Mouse (Mus musculus) stomach, postnatal 0 days (tissue): ENCODE measurements around the gene Serf2. TPM values are rescaled to one million over a fixed set of nuclear protein-coding genes. Genes with fewer than 3 reads are reported as not detected.

Experiments used
- ATAC-seq: fragments of 200-750 bp; cut with Nextera tagmentation; 2 replicates; pipeline ENCODE4 v1.8.0; 2017; ENCODE audit not compliant: low FRiP score, low TSS enrichment
- DNase-seq: peaks from one replicate; pipeline ENCODE4 v3.0.0-alpha.2; 2016; ENCODE audit warnings: low spot score
- H3K27ac ChIP-seq: fragments of 300-500 bp; sonication (generic); replicated peaks from 2 replicates; pipeline ENCODE4 v1.5.1; 2014; ENCODE audit warnings: mild to moderate bottlenecking, control low read depth
- H3K27me3 ChIP-seq: fragments of 300-500 bp; sonication (generic); 2 replicates; pipeline ENCODE4 v1.6.1; 2014; ENCODE audit warnings: low read length; ENCODE audit not compliant: control insufficient read depth, insufficient read depth
- H3K36me3 ChIP-seq: fragments of 300-500 bp; sonication (generic); 2 replicates; pipeline ENCODE4 v1.6.1; 2014; ENCODE audit warnings: low read length, mixed read lengths; ENCODE audit not compliant: control insufficient read depth, insufficient read depth
- H3K4me1 ChIP-seq: fragments of 300-500 bp; sonication (generic); replicated peaks from 2 replicates; pipeline ENCODE4 v1.6.1; 2014; ENCODE audit warnings: antibody characterized with exemption; ENCODE audit not compliant: control insufficient read depth, insufficient read depth
- H3K4me2 ChIP-seq: fragments of 300-500 bp; sonication (generic); replicated peaks from 2 replicates; pipeline ENCODE4 v1.6.1; 2014; ENCODE audit warnings: low read depth, mild to moderate bottlenecking, control low read depth, moderate library complexity
- H3K4me3 ChIP-seq: fragments of 300-500 bp; sonication (generic); 2 replicates; pipeline ENCODE4 v1.5.1; 2014; ENCODE audit warnings: low read depth, low read length, control low read depth
- H3K9ac ChIP-seq: fragments of 300-500 bp; sonication (generic); 2 replicates; pipeline ENCODE4 v1.6.1; 2014; ENCODE audit warnings: mild to moderate bottlenecking, low read length, control low read depth, mixed read lengths
- H3K9me3 ChIP-seq: fragments of 300-500 bp; sonication (generic); 2 replicates; pipeline ENCODE4 v1.6.1; 2016; ENCODE audit warnings: low read length; ENCODE audit not compliant: control insufficient read depth
- CTCF ChIP-seq: IDR thresholded peaks from 2 replicates; pipeline ENCODE4 v1.5.1; 2016; ENCODE audit warnings: antibody characterized with exemption, low read depth, mild to moderate bottlenecking, moderate library complexity
- EP300 ChIP-seq: optimal IDR thresholded peaks from 2 replicates; pipeline ENCODE3; 2016; ENCODE audit warnings: antibody characterized with exemption
- WGBS: fragments of 180-500 bp; shearing (Covaris S2); extraction: QIAGEN DNeasy Blood & Tissue Kit; methylation state at CpG from one replicate; pipeline ENCODE4 v1.1.7; 2014; 5-methylcytosine and 5-hydroxymethylcytosine counted together
- polyA plus RNA-seq: library from polyadenylated mRNA; unstranded; fragments of >200 nt; fragmentation: Nextera tagmentation; extraction: Ambion mirVana; gene quantifications from 2 replicates; pipeline ENCODE4 v1.2.1, GENCODE M21; 2015

The Serf2 gene
- polyA plus RNA-seq, 1 experiment from 2014 or later: 486 TPM

DNA sequence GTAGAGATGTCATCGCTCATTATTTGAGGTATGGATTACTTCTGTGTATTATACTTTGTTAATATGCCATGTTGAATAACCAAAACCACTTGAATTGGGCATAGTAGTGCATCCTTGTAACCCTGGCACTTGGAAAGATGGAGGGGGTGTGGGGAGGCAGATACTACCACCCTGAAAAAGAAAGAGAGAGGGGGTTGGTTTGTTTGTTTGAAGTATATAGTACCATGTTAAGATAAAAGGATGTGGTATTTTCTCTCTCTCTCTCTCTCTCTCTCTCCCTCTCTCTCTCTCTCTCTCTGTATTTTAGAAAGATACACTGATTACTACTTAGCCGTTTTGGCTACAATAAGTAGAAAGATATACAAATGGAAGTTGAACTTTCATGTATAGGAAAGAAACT, 23.1 kb upstream of the Serf2 start:
- Histone ChIP-seq H3K27ac (no peak overlapping the region), H3K4me2 (no peak overlapping the region), H3K9me3 (no peaks in the 10 kb centered on the region), H3K4me1 (no peaks in the 10 kb centered on the region), H3K27me3 (no peaks in the 10 kb centered on the region), H3K9ac (no peak overlapping the region), H3K4me3 (no peak overlapping the region), H3K36me3 (peaks cover 21% of the 10 kb centered on the region)
- DNase-seq (no peak), ATAC-seq (no peak)
- WGBS: 86% methylated on average over 2 of the region's 2 CpGs
- TF ChIP-seq CTCF (no peak), EP300 (no peak)

DNA sequence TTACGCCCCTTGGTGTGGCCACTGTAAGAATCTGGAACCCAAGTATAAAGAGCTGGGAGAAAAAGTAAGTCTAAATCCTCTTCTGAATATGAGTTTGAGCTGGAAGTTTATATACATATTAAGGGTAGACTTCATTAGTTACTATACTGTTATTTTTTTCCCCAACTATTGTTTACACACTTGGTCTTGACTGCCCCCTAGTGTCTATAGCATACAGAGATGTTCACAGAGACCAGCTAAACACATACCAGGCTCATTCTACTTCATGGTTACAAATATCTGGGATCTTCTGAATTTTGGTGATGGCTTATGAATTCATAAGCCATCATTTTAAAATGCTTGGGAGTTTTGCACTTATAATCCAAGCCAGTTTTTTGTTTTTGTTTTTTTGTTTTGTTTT, 14.1 kb upstream of the Serf2 start:
- H3K36me3 ChIP-seq: peaks cover 41% of the 10 kb centered on the region
- no peak overlapping the region for H3K27ac ChIP-seq
- TF ChIP-seq EP300: no peak
- TF ChIP-seq CTCF: peak; percentile 70
- H3K9me3 ChIP-seq: no peaks in the 10 kb centered on the region
- no peaks in the 10 kb centered on the region for H3K4me1 ChIP-seq
- no peaks in the 10 kb centered on the region for H3K27me3 ChIP-seq
- 100% methylated on average over 1 of the region's 1 CpGs for WGBS
- DNase-seq (no peak), ATAC-seq (no peak)
- no peak overlapping the region for H3K4me2 ChIP-seq
- no peak overlapping the region for H3K9ac ChIP-seq
- H3K4me3 ChIP-seq: no peak overlapping the region

DNA sequence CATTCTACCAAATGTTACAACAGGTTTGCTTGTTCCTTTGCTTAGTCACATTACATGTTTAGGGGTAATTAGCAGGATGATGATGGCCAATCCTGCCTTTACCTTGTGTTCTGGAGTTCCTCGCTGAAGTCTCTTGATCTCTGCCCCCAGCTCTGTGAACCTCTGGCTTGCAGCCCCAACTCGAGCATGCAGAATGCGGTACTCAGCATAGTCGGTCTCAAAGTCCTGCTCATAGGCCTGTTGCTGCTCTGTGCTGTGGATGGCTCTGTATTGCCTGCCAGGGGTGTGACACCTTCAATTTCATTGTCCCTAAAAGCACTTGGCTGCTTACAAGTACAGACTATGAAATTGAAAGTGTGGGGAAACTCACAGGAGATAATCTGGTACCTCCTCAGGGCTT, 9.2 kb upstream of the Serf2 start:
- TF ChIP-seq EP300: no peak
- no peak for TF ChIP-seq CTCF
- 67% methylated on average over 4 of the region's 4 CpGs for WGBS
- no peak overlapping the region for H3K9ac ChIP-seq
- H3K4me2 ChIP-seq: no peak overlapping the region
- H3K4me1 ChIP-seq: 0 out of 2 replicates have a peak, but pooled peaks cover 5% of the 10 kb centered on the region
- no peak overlapping the region for H3K4me3 ChIP-seq
- H3K27me3 ChIP-seq: no peaks in the 10 kb centered on the region
- DNase-seq (no peak), ATAC-seq (no peak)
- H3K27ac ChIP-seq: no peak overlapping the region
- H3K36me3 ChIP-seq: peaks cover 6% of the 10 kb centered on the region; the same call in 1 of the 2 replicates
- H3K9me3 ChIP-seq: no peaks in the 10 kb centered on the region

DNA sequence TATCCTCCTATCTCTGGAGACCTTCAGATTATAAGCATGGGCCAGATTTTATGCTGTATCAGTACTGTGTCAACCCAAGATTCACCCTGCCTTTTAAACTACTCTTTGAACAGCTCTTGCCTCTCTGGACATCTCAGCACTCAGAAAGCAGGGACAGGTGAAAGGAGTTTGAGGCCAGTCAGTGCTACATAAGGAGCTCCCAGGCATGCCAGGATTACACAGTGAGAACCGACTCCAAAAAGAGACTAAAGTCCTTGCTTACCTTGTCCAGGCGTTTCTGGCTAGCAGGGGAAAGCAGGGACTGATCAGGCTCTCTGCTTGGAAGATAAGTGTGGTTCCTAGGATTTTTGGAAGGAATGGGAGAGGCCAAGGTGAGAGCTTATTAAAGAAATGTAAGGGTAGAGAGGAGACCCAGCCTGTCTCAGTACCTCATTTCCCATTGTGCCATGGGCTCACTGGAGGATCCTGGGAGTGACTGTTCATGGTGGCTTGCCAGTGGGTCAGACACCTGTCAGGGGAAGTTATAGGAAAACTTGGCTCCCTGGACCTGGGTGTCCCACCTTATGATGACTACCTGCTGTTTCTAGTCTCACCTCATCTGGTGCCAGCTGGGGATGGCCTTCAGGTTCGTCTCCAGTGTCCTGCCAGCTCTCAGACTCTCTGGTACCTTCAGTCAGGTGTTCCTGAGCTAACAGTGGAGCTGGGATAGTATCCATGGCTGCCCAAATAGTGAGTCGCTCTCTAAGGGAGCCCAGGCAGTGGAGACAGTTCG, 8.0 kb upstream of the Serf2 start:
- no peak overlapping the region for H3K4me2 ChIP-seq
- no peak overlapping the region for H3K27ac ChIP-seq
- 0 out of 2 replicates have a peak, but pooled peaks cover 5% of the 10 kb centered on the region for H3K4me1 ChIP-seq
- no peaks in the 10 kb centered on the region for H3K27me3 ChIP-seq
- TF ChIP-seq CTCF (no peak), EP300 (no peak)
- peaks cover 6% of the 10 kb centered on the region; the same call in 1 of the 2 replicates for H3K36me3 ChIP-seq
- WGBS: 53% methylated on average over 5 of the region's 5 CpGs
- no peak overlapping the region for H3K4me3 ChIP-seq
- H3K9me3 ChIP-seq: no peaks in the 10 kb centered on the region
- no peak overlapping the region for H3K9ac ChIP-seq
- ATAC-seq (no peak), DNase-seq (no peak)

DNA sequence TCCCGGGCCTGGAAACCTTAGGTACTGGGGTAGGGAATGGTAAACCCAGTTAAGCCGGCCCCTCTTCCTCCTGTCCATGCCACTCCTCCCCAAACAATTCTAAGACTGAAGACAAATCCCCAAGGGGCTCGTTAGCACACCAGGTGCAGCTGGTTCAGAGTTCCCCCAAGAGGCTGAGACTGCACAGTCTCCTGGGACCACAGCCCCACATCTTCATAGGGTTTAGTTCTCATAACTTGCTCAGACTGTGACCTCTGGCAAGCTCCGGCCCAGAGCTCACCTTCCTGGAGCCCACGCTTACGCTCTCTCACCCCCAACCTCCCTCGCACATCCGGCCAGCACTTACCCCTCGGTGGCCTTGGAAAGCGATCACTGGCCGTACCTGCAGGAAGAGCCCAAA, 7.2 kb upstream of the Serf2 start:
- Histone ChIP-seq H3K27ac (no peak overlapping the region), H3K4me3 (peak overlapping the region; percentile 41), H3K36me3 (peaks cover 6% of the 10 kb centered on the region; the same call in 1 of the 2 replicates), H3K27me3 (no peaks in the 10 kb centered on the region), H3K9me3 (no peaks in the 10 kb centered on the region), H3K4me1 (0 out of 2 replicates have a peak, but pooled peaks cover 5% of the 10 kb centered on the region), H3K9ac (peak overlapping the region; percentile 58), H3K4me2 (peak overlapping the region; percentile 91)
- DNase-seq (no peak), ATAC-seq (peak; percentile 27; the same call in 1 of the 2 replicates)
- WGBS: 9% methylated on average over 11 of the region's 11 CpGs
- TF ChIP-seq CTCF: no peak
- TF ChIP-seq EP300: no peak
